Mouse (Mus musculus) lung, postnatal 0 days (tissue): Measurements from ENCODE around the gene Zfp740.

Experiments
- CTCF ChIP-seq: IDR thresholded peaks from 2 replicates; pipeline ENCODE4 v1.5.1; 2016; ENCODE audit warnings: antibody characterized with exemption, mild to moderate bottlenecking
- EP300 ChIP-seq: IDR thresholded peaks from 2 replicates; pipeline ENCODE4 v1.6.1; 2016; ENCODE audit warnings: antibody characterized with exemption, mild to moderate bottlenecking, control low read depth

DNA sequence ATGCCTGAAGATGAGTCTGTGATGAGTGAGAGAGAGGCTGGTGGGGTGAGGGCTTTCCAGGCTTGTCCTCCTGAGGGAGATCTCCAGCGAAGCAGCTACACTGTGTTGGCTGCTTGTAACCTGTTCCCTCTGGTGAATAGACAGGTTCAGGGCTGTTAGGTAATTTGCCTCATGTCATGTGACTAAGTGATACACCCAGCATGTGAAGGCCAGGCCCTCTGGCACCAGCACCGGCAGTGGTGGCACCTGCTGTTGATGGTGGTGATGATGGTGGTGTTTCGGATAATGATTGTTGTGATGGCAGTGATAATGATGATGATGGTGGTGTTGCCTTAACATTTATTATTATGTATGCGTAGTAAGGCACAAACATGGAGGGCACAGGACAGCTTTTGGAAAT lies 7.8 kb downstream of the Zfp740 start:
- TF ChIP-seq CTCF (no peak), EP300 (no peak)
